14 mouse cellular contexts compared by ENCODE assay signal in genomic region chr1:152575096-152575495, GRCm38 (mm10).
"Had no signal": no experiment of that assay in that cellular context is flagged by ENCODE, and none has a peak within 500 bp of the region (broad histone marks: within the 10 kb centered on the region; RNA-seq: fewer than 3 reads in every experiment).

No protein-coding gene starts in this region.

- H3K4me2 ChIP-seq: limb, embryonic 15.5 days; liver, embryonic 12.5 days; lung, embryonic 14.5 days; midbrain, embryonic 11.5 days; neural tube, embryonic 13.5 days had no signal

- DNase-seq: kidney, postnatal 14 days; lung, embryonic 14.5 days; lung, postnatal 14 days; right cerebral cortex, adult 18-20 months; right cerebral cortex, postnatal 25 days; thymus, postnatal 4 days had no signal

- H3K9me3 ChIP-seq: limb, embryonic 15.5 days; liver, embryonic 12.5 days; megakaryocyte, embryonic 14.5 days; neural tube, embryonic 13.5 days had no signal

- ATAC-seq: intestine, embryonic 16.5 days; liver, embryonic 12.5 days had no signal

- H3K27ac ChIP-seq: limb, embryonic 15.5 days; liver, embryonic 12.5 days; macrophage; neural tube, embryonic 13.5 days; stomach, postnatal 0 days had no signal

- H3K27me3 ChIP-seq: limb, embryonic 15.5 days; liver, embryonic 12.5 days; neural tube, embryonic 13.5 days had no signal

- H3K4me3 ChIP-seq: limb, embryonic 15.5 days; liver, embryonic 12.5 days; megakaryocyte, embryonic 14.5 days; neural tube, embryonic 13.5 days had no signal

- H3K9ac ChIP-seq: limb, embryonic 15.5 days; liver, embryonic 12.5 days; lung, embryonic 14.5 days; neural tube, embryonic 13.5 days had no signal
